Mouse (Mus musculus) kidney, adult 11 months (tissue): ENCODE data around the gene Gm20388.

ENCODE experiments used
- DNase-seq: peaks from one replicate; pipeline ENCODE4 v3.0.0; 2022

The Gm20388 gene

GRCm38 (mm10) chr8:124312228-124312627 is 4401.6 kb downstream of the Gm20388 start:
- no peak for DNase-seq

GRCm38 (mm10) chr8:124314803-124315202 is 4404.2 kb downstream of the Gm20388 start:
- no peak for DNase-seq

- DNase-seq: peak; percentile 38
These were observed 4406.0 kb downstream of the Gm20388 start for GRCm38 (mm10) chr8:124316466-124317136.

GRCm38 (mm10) chr8:124317191-124317682 is 4406.6 kb downstream of the Gm20388 start:
- no peak for DNase-seq

GRCm38 (mm10) chr8:124317821-124318220 is 4407.2 kb downstream of the Gm20388 start:
- no peak for DNase-seq

- no peak for DNase-seq
These were observed 4408.1 kb downstream of the Gm20388 start for GRCm38 (mm10) chr8:124318612-124319315.

GRCm38 (mm10) chr8:124319316-124319652 is 4408.6 kb downstream of the Gm20388 start:
- DNase-seq: no peak

GRCm38 (mm10) chr8:124321227-124321840 is 4410.7 kb downstream of the Gm20388 start:
- DNase-seq: no peak

- DNase-seq: no peak
These were observed 4412.7 kb downstream of the Gm20388 start for GRCm38 (mm10) chr8:124323356-124323755.

GRCm38 (mm10) chr8:124328259-124328658 is 4417.6 kb downstream of the Gm20388 start:
- DNase-seq: no peak

- no peak for DNase-seq
These were observed 4419.0 kb downstream of the Gm20388 start for GRCm38 (mm10) chr8:124329690-124330089.

- DNase-seq: no peak
These were observed 4419.8 kb downstream of the Gm20388 start for GRCm38 (mm10) chr8:124330433-124330832.

GRCm38 (mm10) chr8:124331094-124331493 is 4420.5 kb downstream of the Gm20388 start:
- DNase-seq: no peak

- no peak for DNase-seq
These were observed 4421.1 kb downstream of the Gm20388 start for GRCm38 (mm10) chr8:124331706-124332105.

GRCm38 (mm10) chr8:124336302-124336701 is 4425.7 kb downstream of the Gm20388 start:
- DNase-seq: no peak

- DNase-seq: no peak
These were observed 4429.1 kb downstream of the Gm20388 start for GRCm38 (mm10) chr8:124339742-124340141.

GRCm38 (mm10) chr8:124340360-124341068 is 4429.9 kb downstream of the Gm20388 start:
- DNase-seq: no peak

- no peak for DNase-seq
These were observed 4432.5 kb downstream of the Gm20388 start for GRCm38 (mm10) chr8:124343151-124343550.

GRCm38 (mm10) chr8:124343991-124344390 is 4433.4 kb downstream of the Gm20388 start:
- peak; percentile 24 for DNase-seq

GRCm38 (mm10) chr8:124345098-124345497 is 4434.5 kb downstream of the Gm20388 start:
- DNase-seq: no peak

GRCm38 (mm10) chr8:124346852-124347523 is 4436.3 kb downstream of the Gm20388 start:
- no peak for DNase-seq

GRCm38 (mm10) chr8:124348087-124348486 is 4437.4 kb downstream of the Gm20388 start:
- peak; percentile 47 for DNase-seq

GRCm38 (mm10) chr8:124349663-124350062 is 4439.0 kb downstream of the Gm20388 start:
- DNase-seq: peak; percentile 52
